Mouse (Mus musculus) spleen, postnatal 14 days (tissue): ENCODE data around the gene Rheb.
"Not testable (repeated sequence)": the region's sequence is repeated elsewhere in the genome, so short reads cannot be mapped to it uniquely, and the experiment has no call there.

Source experiments
- DNase-seq, 2 experiments: peaks; one replicate each; pipeline ENCODE4 v3.0.0; 2021 to 2022; ENCODE audit warnings: low spot score in 2 of 2

Gene Rheb

GRCm38 (mm10) chr5:24792961-24793360 lies 49.5 kb downstream of the Rheb start:
- DNase-seq = no peak

- no peak for DNase-seq
These were observed 59.5 kb downstream of the Rheb start for GRCm38 (mm10) chr5:24782957-24783356.

GRCm38 (mm10) chr5:24781048-24781447 lies 61.4 kb downstream of the Rheb start:
- no peak for DNase-seq

- no peak for DNase-seq
These were observed 62.4 kb downstream of the Rheb start for GRCm38 (mm10) chr5:24779881-24780512.

GRCm38 (mm10) chr5:24779321-24779720 lies 63.1 kb downstream of the Rheb start:
- DNase-seq = no peak

GRCm38 (mm10) chr5:24778843-24779140 lies 63.6 kb downstream of the Rheb start:
- no peak for DNase-seq

- DNase-seq = no peak
These were observed 64.2 kb downstream of the Rheb start for GRCm38 (mm10) chr5:24778082-24778842.

- DNase-seq = no peak
These were observed 65.7 kb downstream of the Rheb start for GRCm38 (mm10) chr5:24776681-24777080.

- not testable (repeated sequence) for DNase-seq
These were observed 67.9 kb downstream of the Rheb start for GRCm38 (mm10) chr5:24774549-24774948.

- DNase-seq = no peak
These were observed 84.6 kb downstream of the Rheb start, which contains the start of gene Crygn for GRCm38 (mm10) chr5:24757816-24758215. Gene Crygn, minus strand, starts transcription at chr5:24758008.

- no peak for DNase-seq
These were observed 85.5 kb downstream of the Rheb start for GRCm38 (mm10) chr5:24756931-24757330.
